Mouse (Mus musculus) induced T-regulatory cell, adult 2 months (primary cell): ENCODE measurements at regions not wholly inside any gene's neighbourhood (a gene's known extent, or its start where the extent isn't known, plus 50 kb on each side); places are given as distances from the start of the nearest gene placed in this dataset.

Experiments used
- DNase-seq: peaks from one replicate; pipeline ENCODE4 v3.0.0-alpha.2; 2012; ENCODE audit warnings: low read depth

GRCm38 (mm10) chr3:44912664-44913063, 465.5 kb upstream of the Pcdh10 start:
- peak; percentile 7 for DNase-seq

GRCm38 (mm10) chr3:44914321-44914720, 463.9 kb upstream of the Pcdh10 start:
- DNase-seq: no peak
